Mouse (Mus musculus) fibroblast of lung, adult 2 months (primary cell): ENCODE data around the gene U2af2.
"Not testable (repeated sequence)": the region's sequence is repeated elsewhere in the genome, so short reads cannot be mapped to it uniquely, and the experiment has no call there.

ENCODE experiments used
- DNase-seq: peaks from one replicate; pipeline ENCODE4 v3.0.0-alpha.2; 2011; ENCODE audit warnings: low read depth

U2af2 gene

GRCm38 (mm10) chr7:5061774-5062359 lies at the start of gene U2af2:
U2af2 (plus strand) TSS chr7:5062143.
- DNase-seq, result peak; percentile 44

- no peak for DNase-seq
Measured at GRCm38 (mm10) chr7:5012681-5013513, 49.0 kb upstream of the U2af2 start.

- DNase-seq, result peak; percentile 92
Measured at GRCm38 (mm10) chr7:5014251-5015117, 47.5 kb upstream of the U2af2 start, which contains the start of the genes Zfp524 and Fiz1. Zfp524 (plus strand) TSS chr7:5014415. Fiz1 (minus strand) TSS chr7:5014697.

GRCm38 (mm10) chr7:5015118-5016001 lies 46.6 kb upstream of the U2af2 start, which contains the start of gene Gm44973:
Gm44973 (plus strand) TSS chr7:5015496.
- DNase-seq, result peak; percentile 92

DNA sequence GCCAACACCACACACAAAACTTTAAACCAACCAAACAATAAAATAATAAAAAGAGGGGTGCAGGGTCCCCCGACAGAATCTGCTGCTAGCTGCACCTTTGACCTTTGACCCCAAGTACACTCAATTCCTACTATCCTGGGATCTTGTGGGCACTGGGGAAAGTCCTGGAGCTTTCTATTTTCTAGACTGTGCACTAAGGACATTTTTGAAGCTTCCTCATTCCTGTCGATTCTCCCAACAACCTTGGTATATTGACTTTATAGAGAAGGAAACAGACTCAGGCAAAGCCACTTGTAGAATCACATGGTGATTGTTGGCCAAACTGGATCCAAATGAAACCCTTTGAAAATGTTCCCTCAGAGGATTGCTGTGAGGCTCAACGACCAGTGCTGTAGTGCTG lies 45.9 kb upstream of the U2af2 start:
- no peak for DNase-seq

DNA sequence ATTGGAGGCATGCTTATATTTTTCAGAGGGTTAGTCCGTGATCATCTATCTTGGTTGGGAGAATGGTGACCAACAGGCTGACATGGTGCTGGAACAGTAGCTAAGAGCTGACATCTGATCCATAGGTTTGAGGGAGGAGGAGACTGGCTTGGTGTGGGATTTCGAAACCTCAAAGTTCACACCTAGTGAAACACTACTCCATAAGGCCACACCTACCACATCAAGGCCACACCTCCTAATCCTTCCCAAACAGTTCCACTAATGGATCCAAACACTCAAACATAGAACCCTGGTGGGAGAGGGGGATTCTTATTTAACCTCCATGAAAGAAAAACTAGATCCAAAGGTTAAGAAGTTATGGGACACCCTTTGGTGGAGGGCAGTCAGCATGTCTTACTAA lies 45.0 kb upstream of the U2af2 start:
- DNase-seq, result no peak

DNA sequence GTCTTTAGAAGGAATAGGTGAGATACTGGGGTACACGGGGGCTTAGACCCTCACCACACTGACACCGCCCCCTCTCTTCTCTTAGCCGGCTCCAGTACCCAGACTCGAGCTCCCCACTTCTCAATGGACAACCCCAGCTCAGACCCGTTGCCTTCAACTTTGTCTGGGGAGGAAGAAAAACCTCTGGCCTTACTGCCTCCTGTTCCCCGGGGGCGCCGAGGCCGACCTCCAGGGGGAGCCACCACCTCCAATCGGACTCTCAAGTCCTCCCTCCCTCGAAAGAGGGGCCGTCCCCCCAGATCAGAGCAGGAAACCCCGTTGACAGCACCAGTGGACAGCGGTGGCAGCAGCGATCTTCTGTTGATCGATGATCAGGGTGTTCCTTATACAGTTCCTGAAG lies 44.6 kb upstream of the U2af2 start:
- DNase-seq, result no peak

- no peak for DNase-seq
Measured at GRCm38 (mm10) chr7:5017931-5018330, 44.0 kb upstream of the U2af2 start.

DNA sequence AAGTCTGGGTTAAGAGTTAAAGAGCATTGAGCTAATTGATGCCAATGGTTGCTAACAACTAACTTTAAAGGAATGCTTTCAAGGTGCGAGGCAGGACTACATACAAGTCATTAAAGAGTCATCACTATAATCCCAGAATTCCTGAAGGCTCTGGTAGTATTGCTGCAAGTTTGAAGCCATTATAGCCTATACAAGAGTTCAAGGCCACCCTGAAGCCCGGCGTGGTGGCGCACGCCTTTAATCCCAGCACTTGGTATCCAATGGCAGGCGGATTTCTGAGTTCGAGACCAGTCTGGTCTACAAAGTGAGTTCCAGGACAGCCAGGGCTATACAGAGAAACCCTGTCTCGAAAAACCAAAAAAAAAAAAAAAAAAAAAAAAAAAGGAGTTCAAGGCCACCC lies 42.4 kb upstream of the U2af2 start:
- not testable (repeated sequence) for DNase-seq

DNA sequence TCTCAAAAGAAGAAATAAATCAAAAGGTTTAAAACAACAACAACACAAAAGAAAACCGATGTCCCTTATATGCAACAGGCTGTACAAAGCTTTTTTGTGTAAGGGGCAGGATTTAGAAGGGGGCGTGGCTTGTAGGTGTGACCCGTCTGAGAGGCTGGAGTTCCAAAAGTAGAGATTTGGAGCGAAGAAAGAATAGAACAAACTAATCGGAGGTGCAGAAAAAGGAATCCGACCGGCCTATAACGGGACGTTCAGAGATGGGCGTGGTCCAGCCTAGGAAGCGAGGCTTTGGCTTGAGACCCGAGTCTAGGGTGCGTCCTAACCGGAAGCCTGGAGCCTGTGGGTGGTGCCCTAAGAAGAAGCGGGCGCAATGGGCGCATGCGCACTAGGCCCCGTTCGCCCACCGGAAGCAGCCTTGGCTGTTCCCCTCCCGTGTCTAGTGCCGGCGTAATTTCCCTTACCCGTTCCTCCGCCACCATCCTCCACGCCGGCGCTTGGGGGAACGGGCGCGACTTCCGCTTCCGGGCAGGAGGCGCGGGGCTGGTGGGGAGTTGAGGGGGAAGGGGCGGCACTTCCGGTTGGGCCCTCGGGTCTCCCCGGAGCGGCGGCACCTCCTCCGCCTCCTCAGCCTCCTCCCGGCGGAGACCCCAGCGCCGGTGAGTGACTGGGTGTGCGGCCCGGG lies 41.8 kb upstream of the U2af2 start, which contains the start of the genes Zfp865 and Ccdc106:
Gene Zfp865, plus strand, starts transcription at position 377 of the 682 bp plus-strand sequence.
Gene Ccdc106, plus strand, starts transcription at position 554 of the 682 bp plus-strand sequence.
- peak; percentile 96 for DNase-seq

DNA sequence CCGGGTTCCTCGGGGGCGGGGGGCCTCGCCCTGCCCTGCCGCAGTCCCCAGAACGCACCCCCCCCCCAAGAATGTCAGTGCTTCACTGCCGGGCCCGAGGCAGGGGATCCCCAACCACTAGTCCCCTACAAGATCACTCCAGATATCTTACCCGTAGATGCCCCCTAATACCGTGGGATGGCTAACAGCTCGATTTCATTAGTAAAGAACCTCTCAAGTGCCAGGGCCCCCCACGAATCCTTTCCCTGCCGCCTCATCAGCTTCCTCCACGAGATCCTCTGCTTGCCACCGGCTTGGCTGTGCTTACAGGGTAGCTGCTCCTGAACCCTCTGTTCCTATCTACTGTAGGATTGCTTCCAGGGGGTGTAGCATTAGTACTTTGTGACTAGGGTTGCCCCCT lies 41.3 kb upstream of the U2af2 start:
- no peak for DNase-seq

DNA sequence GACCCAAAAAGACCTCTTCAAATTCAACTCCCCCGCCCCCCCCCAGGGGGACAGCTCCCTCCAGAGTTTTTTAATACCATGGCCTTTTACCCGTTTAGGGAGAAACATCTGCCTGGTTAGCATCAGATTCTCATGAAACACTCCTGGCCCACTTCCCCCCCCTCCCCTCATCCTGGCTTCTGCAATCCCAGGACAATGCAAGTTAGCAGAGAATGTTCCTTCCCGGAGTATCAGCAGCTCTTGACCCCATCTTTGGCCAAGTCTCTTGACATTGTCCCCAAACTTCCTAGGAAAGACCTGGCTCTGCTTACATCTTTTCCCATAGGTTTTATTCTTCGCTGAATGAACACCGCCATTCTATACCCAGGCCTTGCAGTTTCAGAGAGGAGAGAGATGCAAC lies 40.7 kb upstream of the U2af2 start:
- DNase-seq, result no peak

- no peak for DNase-seq
Measured at GRCm38 (mm10) chr7:5029543-5029942, 32.4 kb upstream of the U2af2 start.

- DNase-seq, result no peak
Measured at GRCm38 (mm10) chr7:5029946-5030345, 32.0 kb upstream of the U2af2 start.

DNA sequence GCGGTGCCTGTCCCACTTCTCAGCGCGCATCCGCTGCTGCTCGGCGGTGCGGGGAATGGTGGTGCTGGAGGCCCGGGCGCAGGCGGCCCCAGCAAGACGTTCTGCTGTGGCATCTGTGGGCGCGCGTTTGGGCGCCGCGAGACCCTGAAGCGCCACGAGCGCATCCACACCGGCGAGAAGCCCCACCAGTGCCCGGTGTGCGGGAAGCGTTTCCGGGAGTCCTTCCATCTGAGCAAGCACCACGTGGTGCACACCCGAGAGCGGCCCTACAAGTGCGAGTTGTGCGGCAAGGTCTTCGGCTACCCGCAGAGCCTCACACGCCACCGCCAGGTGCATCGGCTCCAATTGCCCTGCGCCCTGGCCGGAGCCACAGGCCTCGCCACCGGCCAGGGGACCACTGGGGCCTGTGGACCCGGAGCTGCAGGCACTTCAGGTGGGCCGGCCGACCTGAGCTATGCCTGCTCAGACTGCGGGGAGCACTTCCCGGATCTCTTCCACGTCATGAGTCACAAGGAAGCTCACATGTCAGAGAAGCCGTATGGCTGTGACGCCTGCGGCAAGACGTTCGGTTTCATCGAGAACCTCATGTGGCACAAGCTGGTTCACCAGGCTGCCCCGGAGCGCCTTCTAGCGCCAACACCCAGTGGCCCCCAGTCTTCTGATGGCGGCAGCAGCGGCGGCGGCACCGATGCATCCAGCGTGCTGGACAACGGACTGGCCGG lies 31.2 kb upstream of the U2af2 start:
- no peak for DNase-seq

- no peak for DNase-seq
Measured at GRCm38 (mm10) chr7:5031496-5031895, 30.4 kb upstream of the U2af2 start.

GRCm38 (mm10) chr7:5033818-5034217 lies 28.1 kb upstream of the U2af2 start, which contains the start of gene 4632433K11Rik:
4632433K11Rik (plus strand) TSS chr7:5034118.
- no peak for DNase-seq

DNA sequence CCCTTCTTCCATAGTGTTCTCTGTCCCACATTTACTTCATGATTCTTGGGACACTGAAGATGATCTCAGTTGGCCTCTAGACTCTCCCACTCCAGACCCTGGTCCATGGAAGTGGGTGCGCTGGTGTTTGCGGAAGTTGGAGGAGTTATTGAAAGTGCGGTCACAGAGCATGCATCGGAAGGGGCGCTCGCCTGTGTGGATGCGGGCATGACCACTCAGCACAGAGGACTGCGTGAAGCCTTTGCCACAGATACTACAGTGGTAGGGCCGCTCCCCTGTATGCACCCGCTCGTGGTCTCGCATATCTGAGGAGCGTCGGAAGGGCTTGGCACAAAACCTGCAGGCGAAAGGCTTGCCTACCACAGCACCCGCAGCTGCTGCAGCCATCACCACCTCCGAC lies 26.3 kb upstream of the U2af2 start:
- DNase-seq, result no peak

DNA sequence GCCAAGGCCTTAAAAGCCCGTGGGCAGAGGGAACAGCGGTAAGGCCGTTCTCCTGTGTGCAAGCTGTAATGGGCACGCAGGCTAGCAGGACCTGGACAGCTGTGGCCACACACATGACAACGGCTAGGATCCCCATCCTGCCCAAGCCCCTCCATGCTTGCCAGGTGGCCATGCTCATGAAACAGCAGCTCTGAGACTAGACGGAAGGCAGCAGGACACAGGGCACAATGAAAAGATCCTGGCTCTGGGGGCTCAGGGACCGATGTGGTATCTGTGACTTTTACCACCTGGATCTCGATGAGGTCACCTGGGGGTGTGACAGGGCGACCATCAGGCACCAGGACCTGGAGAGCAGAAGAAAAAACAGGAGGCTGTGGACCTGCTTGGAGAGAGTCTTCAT lies 25.8 kb upstream of the U2af2 start:
- no peak for DNase-seq

DNA sequence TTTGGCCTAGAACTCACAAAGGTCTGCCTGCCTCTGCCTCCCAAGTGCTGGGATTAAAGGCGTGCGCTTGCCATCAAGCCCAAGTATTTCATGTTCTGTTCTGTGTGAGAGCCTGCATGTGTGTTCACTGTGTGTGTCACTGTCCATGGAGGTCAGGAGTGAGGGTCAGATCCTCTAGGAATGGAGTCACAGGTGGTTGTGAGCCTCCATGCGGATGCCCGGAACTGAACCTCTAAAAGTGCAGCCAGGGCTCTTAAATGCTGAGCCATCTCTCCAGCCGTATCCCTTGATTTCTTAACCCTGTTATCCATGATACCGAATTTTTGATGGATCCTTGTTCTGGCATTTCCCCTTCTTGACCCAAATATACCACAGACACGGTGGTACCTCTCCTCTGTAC lies 24.9 kb upstream of the U2af2 start:
- no peak for DNase-seq
